Mouse (Mus musculus) heart, postnatal 36 days (tissue): ENCODE measurements around the gene Smyd2. TPM values are rescaled to one million over a fixed set of nuclear protein-coding genes. Genes with fewer than 3 reads are reported as not detected.

Source experiments
- DNase-seq, 2 experiments: peaks; one replicate each; pipeline ENCODE4 v3.0.0; 2021 to 2022
- intact Hi-C: fragments of 180-260 bp; cut with DNase I; formaldehyde crosslinking; loops from one replicate; pipeline ENCODE4 v1.15.1; 2025
- total RNA-seq, 2 experiments: library from RNA; stranded (reverse); gene quantifications; 2 replicates each; pipeline ENCODE4 v1.2.3; 2021

Gene Smyd2
- total RNA-seq, 2 experiments from 2014 or later: 101 to 110 TPM

DNA sequence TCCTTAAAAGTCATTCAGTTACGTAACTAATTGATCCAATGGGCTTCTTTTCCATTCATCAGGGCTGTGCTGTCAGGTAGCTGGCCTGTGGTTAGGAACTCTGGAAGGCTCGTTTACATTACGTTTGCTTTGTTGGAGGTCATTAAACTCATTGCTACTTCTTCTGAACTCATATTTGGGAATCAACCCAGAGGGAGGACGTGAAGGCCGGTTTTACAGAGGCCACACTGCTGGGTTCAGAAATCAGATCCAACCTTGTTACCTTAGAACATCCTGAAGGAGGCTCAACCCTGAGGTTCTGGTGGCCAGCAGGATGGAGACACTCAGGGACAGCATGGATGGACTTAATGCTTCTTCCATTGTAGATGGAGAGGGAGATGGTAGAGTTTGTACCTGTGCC lies 70.1 kb downstream of the Smyd2 start:
- intact Hi-C loops: no loop called here

GRCm38 (mm10) chr1:189849550-189849949 lies 72.6 kb downstream of the Smyd2 start:
- DNase-seq: no peak
- intact Hi-C loops: no loop called here

More for the DNA sequence above, 70.1 kb downstream of the Smyd2 start:
- no peak for DNase-seq

DNA sequence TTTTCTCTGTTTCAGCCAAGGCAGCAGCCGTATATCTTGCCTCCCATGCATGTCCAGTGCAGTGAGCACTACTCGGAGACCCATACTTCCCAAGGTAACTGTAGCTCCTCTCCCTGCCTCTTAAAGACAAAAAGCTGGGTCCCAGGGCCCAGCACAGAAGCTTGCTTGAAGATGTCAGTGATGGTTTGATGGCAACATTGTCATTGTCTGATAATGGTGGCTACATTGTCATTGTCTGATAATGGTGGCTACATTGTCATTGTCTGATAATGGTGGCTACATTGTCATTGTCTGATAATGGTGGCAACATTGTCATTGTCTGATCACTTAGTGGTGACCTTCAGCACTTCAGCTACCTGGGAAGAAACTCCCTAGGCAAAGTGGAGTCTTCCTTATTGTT lies 75.8 kb downstream of the Smyd2 start:
- intact Hi-C loops: no loop called here
- no peak for DNase-seq

- intact Hi-C loops: no loop called here
- no peak for DNase-seq
Observed at GRCm38 (mm10) chr1:189834166-189834565, 88.0 kb downstream of the Smyd2 start.

GRCm38 (mm10) chr1:189833351-189833750 lies 88.8 kb downstream of the Smyd2 start:
- intact Hi-C loops: no loop called here
- no peak for DNase-seq

- intact Hi-C loops: no loop called here
- no peak for DNase-seq
Observed at GRCm38 (mm10) chr1:189830797-189831232, 91.3 kb downstream of the Smyd2 start.

Other genes starting within 250 kb of the Smyd2 start
- 1 to 10 TPM; 2.8 to 5.0 TPM for gene Cenpf, start 234.3 kb downstream of the Smyd2 start, total RNA-seq
- 10 to 100 TPM; 30.7 to 31.2 TPM for gene Ptpn14, start 194.1 kb downstream of the Smyd2 start, total RNA-seq
- gene Prox1, start 248.4 kb upstream of the Smyd2 start, total RNA-seq: 10 to 100 TPM; 38.8 to 57.1 TPM